Mouse (Mus musculus) brown adipose tissue, adult 24 weeks (tissue): ENCODE data around the gene Usp6nl. TPM values are rescaled to one million over a fixed set of nuclear protein-coding genes. Genes with fewer than 3 reads are reported as not detected.

Source experiments
- H3K27ac ChIP-seq: fragments of 200-500 bp; replicated peaks from 2 replicates; pipeline ENCODE4 v1.5.1; 2012; ENCODE audit warnings: low read depth, mild to moderate bottlenecking, low read length
- H3K4me1 ChIP-seq: fragments of 200-500 bp; 2 replicates; pipeline ENCODE4 v1.6.1; 2012; ENCODE audit warnings: low read length, mixed read lengths; ENCODE audit not compliant: control insufficient read depth, insufficient read depth, insufficient read length
- H3K4me3 ChIP-seq: fragments of 200-500 bp; 2 replicates; pipeline ENCODE4 v1.5.1; 2012; ENCODE audit warnings: low read depth, mild to moderate bottlenecking, low read length, moderate library complexity; ENCODE audit not compliant: insufficient read depth
- polyA plus RNA-seq: library from polyadenylated mRNA; stranded (reverse); fragments of >200 nt; gene quantifications from 2 replicates; pipeline ENCODE4 v1.2.4, GENCODE M21; 2012; ENCODE audit not compliant: missing spikeins, insufficient read depth, insufficient read length

Gene Usp6nl
- polyA plus RNA-seq, 1 experiment: 5.6 TPM

GRCm38 (mm10) chr2:6376941-6377340 is 54.5 kb downstream of the Usp6nl start:
- Histone ChIP-seq H3K4me1 (peaks cover 7% of the 10 kb centered on the region), H3K27ac (no peak overlapping the region), H3K4me3 (no peak overlapping the region)

- Histone ChIP-seq H3K27ac (no peak overlapping the region), H3K4me1 (peaks cover 15% of the 10 kb centered on the region), H3K4me3 (no peak overlapping the region)
These were observed 56.2 kb downstream of the Usp6nl start for GRCm38 (mm10) chr2:6378590-6379205.

- Histone ChIP-seq H3K27ac (no peak overlapping the region), H3K4me3 (no peak overlapping the region)
These were observed 57.3 kb downstream of the Usp6nl start for GRCm38 (mm10) chr2:6379731-6380212.

GRCm38 (mm10) chr2:6380401-6380800 is 57.9 kb downstream of the Usp6nl start:
- no peak overlapping the region for H3K4me3 ChIP-seq
- H3K27ac ChIP-seq: no peak overlapping the region
- peaks cover 15% of the 10 kb centered on the region for H3K4me1 ChIP-seq

More at GRCm38 (mm10) chr2:6379731-6380212, 57.3 kb downstream of the Usp6nl start:
- H3K4me1 ChIP-seq: peaks cover 15% of the 10 kb centered on the region

GRCm38 (mm10) chr2:6384407-6385146 is 62.1 kb downstream of the Usp6nl start:
- peaks cover 8% of the 10 kb centered on the region for H3K4me1 ChIP-seq
- no peak overlapping the region for H3K4me3 ChIP-seq
- H3K27ac ChIP-seq: no peak overlapping the region

DNA sequence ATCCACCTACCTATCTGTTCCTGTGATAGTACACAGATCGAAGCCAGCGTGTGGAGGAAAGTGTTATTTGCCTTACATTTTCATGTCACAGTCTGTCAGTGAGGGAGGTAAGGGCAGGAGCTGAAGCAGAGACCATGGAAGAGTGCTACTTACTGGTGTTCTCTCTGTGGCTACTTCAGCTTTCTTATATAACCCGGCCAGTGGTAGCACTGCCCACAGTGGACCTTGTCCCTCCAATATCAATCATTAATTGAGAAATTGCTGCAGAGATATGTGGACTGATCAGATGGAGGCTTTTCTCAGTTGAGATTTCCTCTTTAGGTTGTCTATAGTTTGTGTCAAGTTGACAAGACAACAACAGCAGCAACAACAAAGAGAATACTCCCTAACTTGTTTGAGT is 66.7 kb downstream of the Usp6nl start:
- Histone ChIP-seq H3K4me3 (no peak overlapping the region), H3K4me1 (no peaks in the 10 kb centered on the region), H3K27ac (no peak overlapping the region)

DNA sequence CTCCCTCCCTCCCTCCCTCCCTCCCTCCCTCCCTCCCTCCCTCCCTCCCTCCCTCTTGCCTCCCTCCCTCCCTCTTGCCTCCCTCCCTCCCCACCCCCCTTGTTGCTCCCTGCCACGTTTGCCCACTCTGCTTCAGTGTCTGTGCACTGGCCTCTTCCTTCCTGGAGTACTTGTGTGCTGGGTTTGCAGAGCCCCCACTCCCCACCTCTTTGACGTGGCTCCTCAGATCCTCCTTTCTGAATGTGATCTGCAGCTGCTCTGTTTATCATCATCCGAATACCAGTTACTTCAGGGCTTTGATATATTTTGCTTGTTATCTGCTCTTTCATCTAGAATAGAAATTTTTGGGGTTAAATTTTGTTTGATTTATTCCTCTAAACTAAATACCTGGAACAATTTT is 68.8 kb downstream of the Usp6nl start:
- no peaks in the 10 kb centered on the region for H3K4me1 ChIP-seq
- no peak overlapping the region for H3K27ac ChIP-seq
- H3K4me3 ChIP-seq: no peak overlapping the region

GRCm38 (mm10) chr2:6391940-6392339 is 69.5 kb downstream of the Usp6nl start:
- H3K4me3 ChIP-seq: no peak overlapping the region
- no peak overlapping the region for H3K27ac ChIP-seq
- no peaks in the 10 kb centered on the region for H3K4me1 ChIP-seq

DNA sequence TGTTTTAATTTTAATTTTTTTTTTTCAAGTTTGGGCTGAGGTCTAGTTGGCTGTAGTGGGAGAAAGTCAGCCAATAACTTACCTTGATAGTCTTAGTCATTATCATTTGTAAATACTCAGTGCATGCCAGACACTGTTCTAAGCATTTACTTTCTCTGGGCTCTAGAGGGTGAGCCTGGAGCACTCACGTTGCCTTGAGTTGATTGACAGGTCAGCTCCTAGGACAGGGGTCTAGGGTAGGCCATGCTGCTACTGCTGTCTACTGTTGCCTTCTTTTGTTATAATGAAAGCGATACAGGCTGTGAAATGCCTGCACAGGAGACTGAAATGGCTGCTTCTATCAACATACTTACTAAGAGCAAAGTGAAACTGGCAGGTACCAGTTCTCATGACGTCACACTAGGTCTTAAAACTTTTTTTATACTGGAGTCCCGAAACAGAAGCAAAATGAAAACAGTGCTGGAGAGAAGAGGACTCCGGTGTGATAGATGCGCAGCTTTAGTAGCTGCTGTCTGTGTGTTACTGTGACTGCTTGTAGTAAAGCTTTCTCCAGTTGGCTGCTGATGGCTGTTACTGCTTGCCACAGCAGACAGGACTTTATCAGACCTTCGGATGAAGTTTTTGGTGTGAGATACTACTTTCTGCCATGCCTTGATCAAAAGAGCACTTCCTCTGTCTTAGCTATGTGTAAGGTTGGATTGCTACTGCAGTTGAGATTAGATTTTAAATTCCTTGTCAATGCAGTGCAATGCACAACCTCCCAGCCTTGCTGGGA is 73.6 kb downstream of the Usp6nl start:
- no peak overlapping the region for H3K27ac ChIP-seq
- H3K4me1 ChIP-seq: no peaks in the 10 kb centered on the region
- no peak overlapping the region for H3K4me3 ChIP-seq

GRCm38 (mm10) chr2:6396626-6397146 is 74.2 kb downstream of the Usp6nl start:
- H3K27ac ChIP-seq: no peak overlapping the region
- no peaks in the 10 kb centered on the region for H3K4me1 ChIP-seq
- no peak overlapping the region for H3K4me3 ChIP-seq

- no peak overlapping the region for H3K27ac ChIP-seq
- no peak overlapping the region for H3K4me3 ChIP-seq
- H3K4me1 ChIP-seq: no peaks in the 10 kb centered on the region
These were observed 74.7 kb downstream of the Usp6nl start for GRCm38 (mm10) chr2:6397166-6397565.

DNA sequence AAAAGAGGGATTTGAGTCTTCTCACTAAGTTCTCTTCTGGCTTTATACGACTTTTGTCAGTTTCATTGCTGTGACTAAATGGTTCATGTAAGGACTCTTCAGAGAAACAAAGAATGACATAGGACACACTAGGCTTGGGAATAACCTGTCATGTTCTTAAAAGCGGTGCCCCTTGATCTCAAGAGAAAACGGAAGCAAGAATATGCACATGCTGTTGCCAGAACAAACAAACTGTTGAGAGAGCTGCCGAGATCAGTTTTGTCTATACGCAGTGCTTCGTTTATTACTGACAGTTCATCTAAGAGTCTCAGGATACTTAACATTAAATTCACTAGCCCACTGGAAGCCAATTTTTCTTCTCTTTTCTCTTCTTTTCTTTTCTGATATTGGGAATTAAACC is 76.4 kb downstream of the Usp6nl start:
- no peak overlapping the region for H3K4me3 ChIP-seq
- H3K27ac ChIP-seq: no peak overlapping the region
- no peaks in the 10 kb centered on the region for H3K4me1 ChIP-seq

DNA sequence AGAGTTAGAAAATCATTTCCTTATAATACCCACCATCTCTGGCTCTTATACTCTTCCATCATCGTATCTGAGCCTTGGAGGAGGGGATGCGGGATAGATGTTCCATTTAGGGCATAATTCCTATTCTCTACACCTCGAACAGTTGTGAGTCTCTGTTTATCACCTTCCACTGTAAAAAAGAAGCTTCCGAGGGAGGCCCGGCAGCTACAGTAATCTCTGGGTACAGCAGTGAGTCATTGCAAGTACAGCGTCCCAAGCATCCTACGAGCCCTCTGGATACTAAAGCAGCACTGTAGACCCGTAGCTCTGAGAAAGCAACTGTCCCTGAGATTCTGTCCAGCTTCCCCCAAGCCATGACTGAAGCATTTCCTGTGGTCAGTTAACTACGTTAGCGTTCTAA is 78.6 kb downstream of the Usp6nl start:
- Histone ChIP-seq H3K27ac (no peak overlapping the region), H3K4me1 (no peaks in the 10 kb centered on the region), H3K4me3 (no peak overlapping the region)

DNA sequence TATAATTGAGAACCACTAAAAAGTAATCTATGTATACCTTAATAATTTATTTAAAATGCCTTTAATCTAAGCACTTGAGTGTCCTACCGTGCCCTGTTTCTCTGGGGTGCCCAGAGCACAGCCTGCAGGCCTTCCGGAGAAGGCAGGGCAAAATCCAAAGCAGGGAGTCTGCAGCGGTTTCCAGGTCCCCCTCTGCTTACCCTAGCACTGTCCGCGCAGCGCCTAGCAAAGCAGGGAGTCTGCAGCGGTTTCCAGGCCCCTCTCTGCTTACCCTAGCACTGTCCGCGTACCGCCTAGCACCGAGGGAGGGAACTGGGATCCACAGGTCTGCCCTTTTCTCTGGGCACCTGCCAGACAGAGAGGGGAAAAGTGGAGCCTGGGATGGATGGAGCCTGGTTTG is 80.9 kb downstream of the Usp6nl start:
- Histone ChIP-seq H3K4me3 (no peak overlapping the region), H3K27ac (no peak overlapping the region), H3K4me1 (no peaks in the 10 kb centered on the region)

DNA sequence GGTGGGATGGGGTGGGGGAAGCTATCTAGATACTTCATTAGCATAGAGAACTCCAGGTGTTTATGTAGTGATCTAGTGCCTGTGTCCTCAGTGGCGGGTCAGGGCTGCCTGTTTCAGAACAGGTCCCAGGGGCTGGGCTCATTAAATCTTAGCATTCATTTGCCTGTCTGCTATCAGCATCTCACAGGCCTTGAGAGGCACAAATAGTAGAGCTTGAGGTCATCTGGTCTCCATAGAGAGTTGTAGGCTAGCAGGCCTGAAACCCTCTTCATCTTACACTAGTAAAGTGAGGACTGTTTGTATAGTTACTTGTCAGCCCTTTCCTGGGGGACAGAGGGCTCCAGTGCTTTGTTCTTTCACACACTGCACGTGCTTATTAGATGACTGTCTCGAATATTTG is 81.5 kb downstream of the Usp6nl start:
- H3K4me1 ChIP-seq: no peaks in the 10 kb centered on the region
- no peak overlapping the region for H3K27ac ChIP-seq
- no peak overlapping the region for H3K4me3 ChIP-seq
